Mouse (Mus musculus): ENCODE measurements around the gene Efemp2.

DNA sequence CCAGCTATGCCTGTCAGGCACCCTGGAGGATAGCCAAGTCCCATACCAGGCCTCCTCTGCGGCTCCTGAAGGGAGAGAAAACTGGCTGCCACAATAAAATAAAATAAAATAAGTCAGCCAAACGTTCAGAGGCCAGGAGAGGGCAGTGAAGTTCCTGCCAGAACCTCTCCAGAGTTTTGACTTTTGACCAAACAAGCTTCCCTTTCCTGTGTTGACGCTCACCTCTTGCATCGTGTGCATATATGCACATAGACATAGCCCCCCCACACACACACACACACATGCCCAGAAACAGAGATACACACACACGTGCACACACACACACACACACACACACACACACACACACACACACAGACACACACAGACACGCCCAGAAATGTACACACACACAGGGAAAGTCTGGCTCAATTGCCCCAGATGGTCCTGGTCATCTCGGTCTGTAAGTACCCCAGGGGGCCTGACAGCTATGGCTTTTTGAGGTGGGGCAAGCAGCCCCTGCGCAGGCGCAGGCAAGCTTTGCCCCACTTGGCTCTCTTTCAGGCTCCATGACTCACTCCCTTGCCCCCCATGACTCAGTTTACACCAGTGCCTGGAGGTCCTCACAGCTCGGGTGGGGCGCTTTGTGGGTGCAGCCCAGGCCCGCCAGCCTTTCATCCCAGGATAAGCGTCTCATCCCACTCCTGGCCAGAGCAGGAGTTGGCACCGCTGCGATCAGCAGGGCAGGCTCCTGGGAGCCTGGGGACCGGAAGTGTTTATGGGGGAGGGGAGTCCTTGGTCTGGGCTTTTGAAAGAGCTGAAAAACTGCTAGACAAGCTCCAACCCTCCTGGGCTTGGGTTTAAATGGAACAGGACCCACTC is 40.5 kb upstream of the Efemp2 start:
- TF ChIP-seq CTCF (IDR thresholded peaks at IDR 0.05; ENCODE audit: borderline replicate concordance, extremely low read depth, insufficient read depth, insufficient read length) (peak; percentile 43; the same call in 1 of the 2 replicates), POLR2A (IDR thresholded peaks at IDR 0.05; ENCODE audit: borderline replicate concordance, extremely low read depth, insufficient read depth, insufficient read length, poor library complexity, severe bottlenecking) (no peak)

Measured in brain, embryonic 14.5 days (tissue).